Mouse (Mus musculus) cerebellum, adult 18-20 months (tissue): ENCODE data around the gene Igf2bp2.

Experiments used
- DNase-seq, 2 experiments: peaks; one replicate each; pipeline ENCODE4 v3.0.0; 2021

The Igf2bp2 gene

DNA sequence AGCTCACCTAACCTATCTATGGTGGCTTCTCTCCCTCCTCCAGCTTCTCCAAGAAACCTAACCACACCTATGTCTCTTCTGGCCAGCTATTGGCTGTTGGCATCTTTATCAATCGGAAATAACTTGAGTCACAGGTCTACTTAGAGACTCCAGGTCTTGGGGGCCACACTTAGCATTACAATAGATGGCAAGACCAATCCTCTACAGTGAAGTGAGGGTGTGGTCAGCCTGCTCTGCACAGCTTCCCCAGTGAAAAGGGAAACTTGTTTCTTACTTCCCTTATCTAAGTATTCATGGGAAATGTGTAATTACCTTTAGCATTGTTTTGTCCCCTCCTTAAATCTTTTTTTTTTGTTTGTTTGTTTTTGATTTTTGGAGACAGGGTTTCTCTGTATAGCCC is 147.5 kb downstream of the Igf2bp2 start:
- no peak for DNase-seq

GRCm38 (mm10) chr16:22009596-22009995 is 153.5 kb downstream of the Igf2bp2 start:
- no peak for DNase-seq

GRCm38 (mm10) chr16:22009099-22009584 is 154.0 kb downstream of the Igf2bp2 start, which contains the start of gene Senp2:
Gene Senp2 (plus strand): TSS chr16:22009484.
- peak; percentile 100 for DNase-seq
